ENCODE assay signal across 13 mouse cellular contexts in genomic region chr7:30526399-30526798, GRCm38 (mm10). TPM values are rescaled to one million over a fixed set of nuclear protein-coding genes. Genes with fewer than 3 reads are reported as not detected.
A peak's percentile ranks its signal among the peaks of the same experiment; 100 is the strongest.
DNase-seq lines count a peak whose midpoint lies in the region; ATAC-seq and TF ChIP-seq lines count a peak whose summit lies in the region.
"Had no signal": no experiment of that assay in that cellular context is flagged by ENCODE, and none has a peak within 500 bp of the region (broad histone marks: within the 10 kb centered on the region; RNA-seq: fewer than 3 reads in every experiment).

No protein-coding gene starts in this region.

- peaks cover 1% of the 10 kb centered on the region for H3K4me1 ChIP-seq in ES-Bruce4 (ENCODE audit: control insufficient read depth, insufficient read depth, low read length)
- peaks cover 9% of the 10 kb centered on the region for H3K4me1 ChIP-seq in intestine, embryonic 16.5 days (ENCODE audit: control insufficient read depth, insufficient read depth, low read length)

- intact Hi-C loops in left cerebral cortex, adult 2 months (cut with DNase I) = no loop called here
- intact Hi-C loops in left cerebral cortex, postnatal 10 days (cut with DNase I) = no loop called here

- TF ChIP-seq EP300 in ES-Bruce4 (IDR thresholded peaks at IDR 0.05; ENCODE audit: insufficient read depth, low read depth, low read length) = no peak

- H3K9me3 ChIP-seq in ES-Bruce4 (replicated peaks; ENCODE audit: control insufficient read depth, insufficient read depth, low read length, poor library complexity, severe bottlenecking) = no peaks in the 10 kb centered on the region
- no peaks in the 10 kb centered on the region for H3K9me3 ChIP-seq in intestine, embryonic 16.5 days (ENCODE audit: control insufficient read depth, low read length)

- no peak overlapping the region for H3K4me3 ChIP-seq in left cerebral cortex, adult 2 months
- 0 out of 2 replicates have a peak overlapping the region, but pooled peaks have one; percentile 0 for H3K4me3 ChIP-seq in ES-Bruce4 (ENCODE audit: low read depth, low read length)
- no peak overlapping the region for H3K4me3 ChIP-seq in intestine, embryonic 16.5 days (ENCODE audit: low read length)

- peak overlapping the region; percentile 13 for H3K4me2 ChIP-seq in intestine, embryonic 16.5 days (ENCODE audit: low read depth, low read length)

- 0 out of 2 replicates have a peak overlapping the region, but pooled peaks have one; percentile 15 for H3K27ac ChIP-seq in left cerebral cortex, adult 2 months
- no peak overlapping the region for H3K27ac ChIP-seq in ES-Bruce4 (ENCODE audit: insufficient read depth, low read length)
- peak overlapping the region; percentile 23; the same call in 1 of the 2 replicates for H3K27ac ChIP-seq in intestine, embryonic 16.5 days (ENCODE audit: low read length)

- peak; percentile 14 for DNase-seq in cerebellum, adult 9-11 months
- no peak for DNase-seq in cerebellum, postnatal 25 days
- DNase-seq in left cerebral cortex, adult 2 months (ENCODE audit: extremely low spot score in 1 of 2, low spot score in 2 of 2) = no peak
- no peak for DNase-seq in left cerebral cortex, adult 8-10 months (ENCODE audit: low spot score in 2 of 2)
- no peak for DNase-seq in right cerebral cortex, adult 2 months (ENCODE audit: low spot score in 2 of 2)
- no peak for DNase-seq in left cerebral cortex, postnatal 10 days (ENCODE audit: extremely low spot score in 1 of 2, low spot score in 2 of 2)
- DNase-seq: adrenal gland, postnatal 14 days; cerebellum, adult 18-20 months; kidney, postnatal 14 days; retina, postnatal 1 day had no signal

- H3K9ac ChIP-seq in ES-Bruce4 (ENCODE audit: low read depth, poor library complexity, severe bottlenecking) = peak overlapping the region; percentile 17; the same call in 1 of the 2 replicates
- H3K9ac ChIP-seq in intestine, embryonic 16.5 days (ENCODE audit: low read depth, low read length) = peak overlapping the region; percentile 57

- peak; percentile 6 for ATAC-seq in intestine, embryonic 16.5 days

- no peak for TF ChIP-seq POLR2A in ES-Bruce4 (IDR thresholded peaks at IDR 0.05; ENCODE audit: insufficient read depth, low read length)

- TF ChIP-seq CTCF in left cerebral cortex, adult 2 months (IDR thresholded peaks at IDR 0.05) = no peak
- no peak for TF ChIP-seq CTCF in ES-Bruce4 (IDR thresholded peaks at IDR 0.05; ENCODE audit: low read depth, low read length)

- H3K36me3 ChIP-seq in ES-Bruce4 (ENCODE audit: control insufficient read depth, insufficient read depth, low read length, poor library complexity, severe bottlenecking) = no peaks in the 10 kb centered on the region
- peaks cover 23% of the 10 kb centered on the region for H3K36me3 ChIP-seq in intestine, embryonic 16.5 days (ENCODE audit: control insufficient read depth, insufficient read depth, low read length)

- no peaks in the 10 kb centered on the region for H3K27me3 ChIP-seq in ES-Bruce4 (ENCODE audit: control insufficient read depth, insufficient read depth, low read length, poor library complexity, severe bottlenecking)
- H3K27me3 ChIP-seq in intestine, embryonic 16.5 days (replicated peaks; ENCODE audit: control insufficient read depth, insufficient read depth, low read length) = no peaks in the 10 kb centered on the region

- 33% methylated on average over 17 of the region's 17 CpGs for WGBS in intestine, embryonic 16.5 days

RNA-seq across cellular contexts. Expression of gene Arhgap33, which starts 8.5 kb away (rescaled TPM):
- total RNA-seq in left cerebral cortex, adult 2 months (2021) = 100 to 1,000 TPM; 182 to 220 TPM
- total RNA-seq in left cerebral cortex, adult 8-10 months (2022) = 100 to 1,000 TPM; 177 to 184 (median 178) TPM
- 6.0 and 6.5 TPM in 2 replicates for polyA plus RNA-seq in ES-Bruce4 (2011; ENCODE audit: insufficient read depth, insufficient read length, low read depth, missing spikeins)
- 5.6 and 6.4 TPM in 2 replicates for polyA plus RNA-seq in intestine, embryonic 16.5 days (2015; fragmentation: Nextera tagmentation; extraction: Ambion mirVana)
- total RNA-seq in left cerebral cortex, postnatal 10 days (2021) = 100 to 1,000 TPM; 259 to 264 TPM

RNA-seq across cellular contexts. Expression of gene Hspb6, which starts 25.6 kb away (rescaled TPM):
- total RNA-seq in left cerebral cortex, adult 2 months (2021) = 1 to 10 TPM; 4.4 to 5.0 TPM
- 1 to 10 TPM; 5.5 to 8.1 (median 6.4) TPM for total RNA-seq in left cerebral cortex, adult 8-10 months (2022)
- 6.4 and 7.0 TPM in 2 replicates for polyA plus RNA-seq in ES-Bruce4 (2011; ENCODE audit: insufficient read depth, insufficient read length, low read depth, missing spikeins)
- polyA plus RNA-seq in intestine, embryonic 16.5 days (2015; fragmentation: Nextera tagmentation; extraction: Ambion mirVana) = 48.4 and 53.8 TPM in 2 replicates
- total RNA-seq in left cerebral cortex, postnatal 10 days (2021) = 1 to 10 TPM; 6.4 to 7.3 TPM

RNA-seq across cellular contexts. Expression of gene Proser3, which starts 25.7 kb away (rescaled TPM):
- total RNA-seq in left cerebral cortex, adult 2 months (2021) = 1 to 10 TPM; 4.9 to 5.2 TPM
- 1 to 10 TPM; 3.4 to 4.4 (median 4.0) TPM for total RNA-seq in left cerebral cortex, adult 8-10 months (2022)
- 16.8 and 17.3 TPM in 2 replicates for polyA plus RNA-seq in ES-Bruce4 (2011; ENCODE audit: insufficient read depth, insufficient read length, low read depth, missing spikeins)
- 6.3 and 7.6 TPM in 2 replicates for polyA plus RNA-seq in intestine, embryonic 16.5 days (2015; fragmentation: Nextera tagmentation; extraction: Ambion mirVana)
- total RNA-seq in left cerebral cortex, postnatal 10 days (2021) = 1 to 10 TPM; 2.9 to 3.4 TPM

RNA-seq across cellular contexts. Expression of gene Prodh2, which starts 33.0 kb away (rescaled TPM):
- not detected for total RNA-seq in left cerebral cortex, adult 2 months (2021)
- total RNA-seq in left cerebral cortex, adult 8-10 months (2022) = not detected
- polyA plus RNA-seq in ES-Bruce4 (2011; ENCODE audit: insufficient read depth, insufficient read length, low read depth, missing spikeins) = 0.58 TPM in 1 of 2 replicates, not detected in the other
- polyA plus RNA-seq in intestine, embryonic 16.5 days (2015; fragmentation: Nextera tagmentation; extraction: Ambion mirVana) = 9.9 and 13.0 TPM in 2 replicates
- under 1 TPM in 1 of 2 experiments, not detected in 1; 0.67 TPM for total RNA-seq in left cerebral cortex, postnatal 10 days (2021)
- total RNA-seq: left cerebral cortex, postnatal 25 days had no signal

RNA-seq across cellular contexts. Expression of gene Lin37, which starts 33.2 kb away (rescaled TPM):
- total RNA-seq in left cerebral cortex, adult 2 months (2021) = 10 to 100 TPM; 42.9 to 43.2 TPM
- total RNA-seq in left cerebral cortex, adult 8-10 months (2022) = 10 to 100 TPM; 33.8 to 45.0 (median 41.1) TPM
- 23.3 and 29.3 TPM in 2 replicates for polyA plus RNA-seq in ES-Bruce4 (2011; ENCODE audit: insufficient read depth, insufficient read length, low read depth, missing spikeins)
- polyA plus RNA-seq in intestine, embryonic 16.5 days (2015; fragmentation: Nextera tagmentation; extraction: Ambion mirVana) = 44.5 and 50.0 TPM in 2 replicates
- total RNA-seq in left cerebral cortex, postnatal 10 days (2021) = 10 to 100 TPM; 24.3 to 26.4 TPM
